Mouse (Mus musculus) left cerebral cortex, adult 2 months (tissue): ENCODE measurements around the gene Inpp1. TPM values are rescaled to one million over a fixed set of nuclear protein-coding genes. Genes with fewer than 3 reads are reported as not detected.

ENCODE experiments used
- DNase-seq, 2 experiments: peaks; one replicate each; pipeline ENCODE4 v3.0.0; 2021 to 2022; ENCODE audit warnings: low spot score in 2 of 2, mixed read lengths in 1 of 2; ENCODE audit errors: extremely low spot score in 1 of 2
- H3K27ac ChIP-seq: fragments of 200-600 bp; 2 replicates; pipeline ENCODE4 v1.8.1; 2022
- H3K4me3 ChIP-seq: fragments of 200-600 bp; 2 replicates; pipeline ENCODE4 v1.8.1; 2022
- CTCF ChIP-seq: fragments of 200-600 bp; IDR thresholded peaks from 2 replicates; pipeline ENCODE4 v1.8.1; 2022; ENCODE audit warnings: antibody characterized with exemption, mild to moderate bottlenecking, moderate library complexity
- intact Hi-C: fragments of 180-260 bp; cut with DNase I; formaldehyde crosslinking; loops from one replicate; pipeline ENCODE4 v1.15.1; 2025
- total RNA-seq, 2 experiments: library from RNA; stranded (reverse); gene quantifications; 2 replicates each; pipeline ENCODE4 v1.2.3; 2021

Gene Inpp1
- total RNA-seq, 2 experiments from 2014 or later: 35.3 to 36.2 TPM

- intact Hi-C loops: no loop called here
- Histone ChIP-seq H3K4me3 (no peak overlapping the region), H3K27ac (no peak overlapping the region)
- no peak for TF ChIP-seq CTCF
- DNase-seq: no peak
Measured at GRCm38 (mm10) chr1:52787254-52787653, 30.2 kb downstream of the Inpp1 start.

- intact Hi-C loops: no loop called here
- Histone ChIP-seq H3K4me3 (no peak overlapping the region), H3K27ac (no peak overlapping the region)
- no peak for TF ChIP-seq CTCF
- DNase-seq: no peak
Measured at GRCm38 (mm10) chr1:52765176-52766111, 52.0 kb downstream of the Inpp1 start.

GRCm38 (mm10) chr1:52763894-52764809 is 53.3 kb downstream of the Inpp1 start:
- Histone ChIP-seq H3K4me3 (no peak overlapping the region), H3K27ac (no peak overlapping the region)
- intact Hi-C loops: no loop called here
- DNase-seq: no peak
- TF ChIP-seq CTCF: no peak

GRCm38 (mm10) chr1:52758174-52758573 is 59.3 kb downstream of the Inpp1 start:
- TF ChIP-seq CTCF: no peak
- intact Hi-C loops: no loop called here
- H3K4me3 ChIP-seq: no peak overlapping the region
- DNase-seq: no peak
- H3K27ac ChIP-seq: no peak overlapping the region

- intact Hi-C loops: no loop called here
- no peak for TF ChIP-seq CTCF
Measured at GRCm38 (mm10) chr1:52754331-52754730, 63.2 kb downstream of the Inpp1 start.

GRCm38 (mm10) chr1:52753828-52754227 is 63.7 kb downstream of the Inpp1 start:
- no peak for DNase-seq
- intact Hi-C loops: no loop called here
- Histone ChIP-seq H3K27ac (no peak overlapping the region), H3K4me3 (no peak overlapping the region)
- no peak for TF ChIP-seq CTCF

More at GRCm38 (mm10) chr1:52754331-52754730, 63.2 kb downstream of the Inpp1 start:
- no peak for DNase-seq
- Histone ChIP-seq H3K4me3 (no peak overlapping the region), H3K27ac (no peak overlapping the region)

- no peak for TF ChIP-seq CTCF
- Histone ChIP-seq H3K4me3 (no peak overlapping the region), H3K27ac (no peak overlapping the region)
- DNase-seq: no peak
- intact Hi-C loops: no loop called here
Measured at GRCm38 (mm10) chr1:52752706-52753105, 64.8 kb downstream of the Inpp1 start.

GRCm38 (mm10) chr1:52751634-52752033 is 65.9 kb downstream of the Inpp1 start:
- H3K4me3 ChIP-seq: no peak overlapping the region
- H3K27ac ChIP-seq: no peak overlapping the region
- TF ChIP-seq CTCF: no peak
- DNase-seq: no peak
- intact Hi-C loops: no loop called here

- intact Hi-C loops: no loop called here
Measured at GRCm38 (mm10) chr1:52749978-52750377, 67.5 kb downstream of the Inpp1 start.

GRCm38 (mm10) chr1:52748260-52748659 is 69.2 kb downstream of the Inpp1 start:
- Histone ChIP-seq H3K27ac (no peak overlapping the region), H3K4me3 (no peak overlapping the region)
- intact Hi-C loops: loop anchor here (1.0 kb wide), 2 partner anchors 100 to 448 kb away; no protein-coding TSS in a partner anchor
- TF ChIP-seq CTCF: peak; percentile 83
- DNase-seq: peak; percentile 57 to 68

More at GRCm38 (mm10) chr1:52749978-52750377, 67.5 kb downstream of the Inpp1 start:
- H3K27ac ChIP-seq: no peak overlapping the region
- H3K4me3 ChIP-seq: no peak overlapping the region
- no peak for DNase-seq
- no peak for TF ChIP-seq CTCF

GRCm38 (mm10) chr1:52742567-52742966 is 74.9 kb downstream of the Inpp1 start:
- intact Hi-C loops: no loop called here
- DNase-seq: no peak

More at GRCm38 (mm10) chr1:52742567-52742966, 74.9 kb downstream of the Inpp1 start:
- Histone ChIP-seq H3K27ac (no peak overlapping the region), H3K4me3 (no peak overlapping the region)
- no peak for TF ChIP-seq CTCF

Other genes with a start within 250 kb of the Inpp1 start
- gene Nemp2, start 187.0 kb downstream of the Inpp1 start, total RNA-seq: 1 to 10 TPM; 3.2 to 6.0 TPM
- 10 to 100 TPM; 79.0 to 81.7 TPM for gene Mfsd6, start 90.2 kb downstream of the Inpp1 start, total RNA-seq
- 10 to 100 TPM; 13.2 to 15.4 TPM for gene Hibch, start 27.2 kb upstream of the Inpp1 start, total RNA-seq
- gene 1700019D03Rik, start 202.5 kb upstream of the Inpp1 start, total RNA-seq: 10 to 100 TPM; 12.8 to 13.7 TPM
- gene Mstn, start 244.0 kb upstream of the Inpp1 start, total RNA-seq: under 1 TPM; 0.33 to 0.50 TPM